Mouse (Mus musculus) c-Kit-positive CD71-positive TER-119-negative erythroid progenitor cells, embryonic 14.5 days (primary cell): ENCODE data around the gene Catsperd.

Experiments
- DNase-seq: peaks from one replicate; pipeline ENCODE4 v3.0.0-alpha.2; 2013; ENCODE audit warnings: low read depth

Catsperd gene

GRCm38 (mm10) chr17:56666384-56666783 is 38.4 kb downstream of the Catsperd start:
- no peak for DNase-seq

GRCm38 (mm10) chr17:56667591-56667990 is 39.6 kb downstream of the Catsperd start:
- DNase-seq, result no peak

GRCm38 (mm10) chr17:56668384-56669144 is 40.6 kb downstream of the Catsperd start:
- DNase-seq, result no peak

- no peak for DNase-seq
Observed at GRCm38 (mm10) chr17:56669766-56670165, 41.8 kb downstream of the Catsperd start.

GRCm38 (mm10) chr17:56672941-56673646 is 45.2 kb downstream of the Catsperd start, which contains the start of gene Ranbp3:
TSS of gene Ranbp3 (plus strand) at chr17:56673294.
- DNase-seq, result peak; percentile 98

GRCm38 (mm10) chr17:56673647-56674416 is 45.9 kb downstream of the Catsperd start:
- DNase-seq, result no peak

- no peak for DNase-seq
Observed at GRCm38 (mm10) chr17:56681791-56682190, 53.8 kb downstream of the Catsperd start.

- no peak for DNase-seq
Observed at GRCm38 (mm10) chr17:56682880-56683279, 54.9 kb downstream of the Catsperd start.

GRCm38 (mm10) chr17:56683546-56684140 is 55.7 kb downstream of the Catsperd start:
- DNase-seq, result no peak

- no peak for DNase-seq
Observed at GRCm38 (mm10) chr17:56684649-56685048, 56.7 kb downstream of the Catsperd start.

GRCm38 (mm10) chr17:56686801-56687200 is 58.9 kb downstream of the Catsperd start:
- no peak for DNase-seq

- peak; percentile 60 for DNase-seq
Observed at GRCm38 (mm10) chr17:56688045-56688444, 60.1 kb downstream of the Catsperd start.

GRCm38 (mm10) chr17:56688689-56689088 is 60.7 kb downstream of the Catsperd start:
- no peak for DNase-seq

- no peak for DNase-seq
Observed at GRCm38 (mm10) chr17:56693395-56693794, 65.5 kb downstream of the Catsperd start.

GRCm38 (mm10) chr17:56693851-56694310 is 65.9 kb downstream of the Catsperd start:
- no peak for DNase-seq

GRCm38 (mm10) chr17:56700451-56700850 is 72.5 kb downstream of the Catsperd start:
- no peak for DNase-seq

- no peak for DNase-seq
Observed at GRCm38 (mm10) chr17:56703038-56703437, 75.1 kb downstream of the Catsperd start.

- no peak for DNase-seq
Observed at GRCm38 (mm10) chr17:56706515-56706914, 78.6 kb downstream of the Catsperd start.

- no peak for DNase-seq
Observed at GRCm38 (mm10) chr17:56708692-56709091, 80.7 kb downstream of the Catsperd start.

- DNase-seq, result no peak
Observed at GRCm38 (mm10) chr17:56709708-56710107, 81.8 kb downstream of the Catsperd start.
